Mouse (Mus musculus) C2C12 (cell line): ENCODE results near the gene Ifnb1. TPM values are rescaled to one million over a fixed set of nuclear protein-coding genes. Genes with fewer than 3 reads are reported as not detected.

Experiments
- H3K27me3 ChIP-seq: one replicate; pipeline ENCODE4 v1.6.1; 2011; ENCODE audit not compliant: control insufficient read depth, insufficient read depth, insufficient read length
- H3K36me3 ChIP-seq: one replicate; pipeline ENCODE4 v1.6.1; 2011; ENCODE audit not compliant: control insufficient read depth, insufficient read depth
- H3K4me3 ChIP-seq: one replicate; pipeline ENCODE4 v1.5.1; 2011; ENCODE audit warnings: mild to moderate bottlenecking, control low read depth; ENCODE audit not compliant: poor library complexity, insufficient read depth, severe bottlenecking
- H3K79me2 ChIP-seq: one replicate; pipeline ENCODE4 v1.6.1; 2011; ENCODE audit not compliant: control insufficient read depth, insufficient read depth
- H3K79me3 ChIP-seq: one replicate; pipeline ENCODE4 v1.6.1; 2011; ENCODE audit warnings: low read depth, control low read depth
- H3ac ChIP-seq: one replicate; pipeline ENCODE3; 2011; ENCODE audit warnings: low read depth; ENCODE audit not compliant: control insufficient read depth, insufficient read length
- CEBPB ChIP-seq: IDR thresholded peaks from one replicate; pipeline ENCODE4 v1.6.1; 2011; ENCODE audit warnings: low read depth, mild to moderate bottlenecking, control low read depth, moderate library complexity
- CTCF ChIP-seq: IDR thresholded peaks from one replicate; pipeline ENCODE4 v1.5.1; 2011; ENCODE audit not compliant: control insufficient read depth, insufficient read depth, insufficient read length
- FOSL1 ChIP-seq: IDR thresholded peaks from one replicate; pipeline ENCODE4 v1.8.0; 2011; ENCODE audit warnings: mild to moderate bottlenecking, low read length; ENCODE audit not compliant: poor library complexity, insufficient read depth, severe bottlenecking
- MAX ChIP-seq: IDR thresholded peaks from one replicate; pipeline ENCODE4 v1.6.1; 2011; ENCODE audit warnings: mild to moderate bottlenecking, control low read depth
- MYOD1 ChIP-seq: IDR thresholded peaks from one replicate; pipeline ENCODE4 v1.6.1; 2011; ENCODE audit warnings: low read depth; ENCODE audit not compliant: control insufficient read depth, insufficient read length
- MYOG ChIP-seq: IDR thresholded peaks from one replicate; pipeline ENCODE4 v1.6.1; 2011; ENCODE audit not compliant: control insufficient read depth, insufficient read length; ENCODE audit errors: extremely low read depth
- USF1 ChIP-seq: IDR thresholded peaks from one replicate; pipeline ENCODE4 v1.6.1; 2011; ENCODE audit warnings: low read depth, mild to moderate bottlenecking, control low read depth, moderate library complexity
- polyA plus RNA-seq: library from polyadenylated mRNA; unstranded; fragments of >200 nt; fragmentation: generic; extraction: Trizol; gene quantifications from one replicate; pipeline ENCODE4 v1.2.1, GENCODE M21; 2012; ENCODE audit warnings: missing spikeins

Gene Ifnb1
- polyA plus RNA-seq, 1 experiment, result not detected

DNA sequence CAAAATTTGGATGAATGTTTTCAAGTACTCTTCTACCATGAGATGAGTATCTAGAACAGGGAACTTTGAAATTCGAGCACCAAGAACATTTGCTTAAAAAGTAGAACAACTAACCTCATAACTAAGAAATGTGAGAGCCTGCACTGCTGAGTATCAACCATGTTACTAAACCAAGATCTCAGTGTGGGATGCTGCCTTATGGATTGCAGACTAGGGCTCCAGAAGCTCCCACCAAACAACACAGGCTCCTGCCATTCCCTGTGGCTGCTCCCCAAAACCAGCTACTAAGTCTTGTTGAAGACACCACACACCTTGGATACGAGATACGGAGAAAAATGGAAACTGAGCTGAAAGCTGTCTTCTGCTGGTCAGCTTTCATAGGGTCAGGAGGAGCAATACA is 46.5 kb downstream of the Ifnb1 start:
- H3K36me3 ChIP-seq, result no peaks in the 10 kb centered on the region
- no peaks in the 10 kb centered on the region for H3K27me3 ChIP-seq
- no peaks in the 10 kb centered on the region for H3K79me3 ChIP-seq
- H3K79me2 ChIP-seq, result no peaks in the 10 kb centered on the region
- no peak overlapping the region for H3ac ChIP-seq
- TF ChIP-seq MAX (no peak), CTCF (no peak), MYOG (no peak), FOSL1 (no peak), MYOD1 (no peak), CEBPB (no peak), USF1 (no peak)
- no peak overlapping the region for H3K4me3 ChIP-seq

Other genes with a start within 250 kb of the Ifnb1 start
- 1.7 TPM for gene Hacd4, start 83.8 kb downstream of the Ifnb1 start, polyA plus RNA-seq
- not detected for gene Ifna15, start 35.5 kb upstream of the Ifnb1 start, polyA plus RNA-seq
- gene Ifna14, start 49.0 kb upstream of the Ifnb1 start, polyA plus RNA-seq, result not detected
- not detected for gene Ifna9, start 69.6 kb upstream of the Ifnb1 start, polyA plus RNA-seq
- not detected for gene Ifna12, start 80.6 kb upstream of the Ifnb1 start, polyA plus RNA-seq
- not detected for gene C87499, start 111.6 kb upstream of the Ifnb1 start, polyA plus RNA-seq
- not detected for gene Ifna13, start 121.7 kb upstream of the Ifnb1 start, polyA plus RNA-seq
- not detected for gene Ifna16, start 154.2 kb upstream of the Ifnb1 start, polyA plus RNA-seq
- not detected for gene Ifna2, start 161.1 kb upstream of the Ifnb1 start, polyA plus RNA-seq
- not detected for gene Ifnab, start 168.6 kb upstream of the Ifnb1 start, polyA plus RNA-seq
- 1.9 TPM for gene Gm26566, start 199.0 kb upstream of the Ifnb1 start, polyA plus RNA-seq
- 11.6 TPM for gene Klhl9, start 199.7 kb upstream of the Ifnb1 start, polyA plus RNA-seq
- gene Gm13271, start 232.1 kb upstream of the Ifnb1 start, polyA plus RNA-seq, result not detected
- not detected for gene Gm13283, start 237.3 kb upstream of the Ifnb1 start, polyA plus RNA-seq